Mouse (Mus musculus) cerebellum, postnatal 36 days (tissue): ENCODE data around the gene BC003965.
"Not testable (repeated sequence)": the region's sequence is repeated elsewhere in the genome, so short reads cannot be mapped to it uniquely, and the experiment has no call there.

Experiments used
- DNase-seq, 2 experiments: peaks; one replicate each; pipeline ENCODE4 v3.0.0; 2021 to 2022; ENCODE audit warnings: mixed read lengths in 2 of 2

Gene BC003965

GRCm38 (mm10) chr17:25219492-25220295 lies 35.3 kb downstream of the BC003965 start:
- no peak for DNase-seq

DNA sequence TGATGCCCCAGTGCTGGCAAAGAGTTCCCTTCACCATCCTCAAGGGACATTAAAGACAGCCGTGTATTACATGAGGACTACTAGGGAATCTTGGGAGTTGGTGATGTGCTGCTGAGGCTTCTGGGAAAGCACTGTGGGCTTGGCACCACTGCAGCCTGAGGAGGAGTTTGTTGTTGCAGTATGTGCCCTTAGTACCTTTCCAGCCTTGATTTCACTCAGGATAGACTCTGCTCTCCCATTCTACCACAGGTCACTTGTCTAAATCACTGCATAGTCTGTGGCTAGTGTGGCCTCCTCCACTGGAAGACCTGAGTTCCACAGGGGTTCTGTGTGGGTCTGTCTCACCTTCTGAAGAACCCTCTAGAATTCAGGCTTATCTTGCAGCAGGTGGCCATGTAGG lies 36.4 kb downstream of the BC003965 start:
- no peak for DNase-seq

GRCm38 (mm10) chr17:25221821-25222503 lies 37.6 kb downstream of the BC003965 start:
- DNase-seq, result peak; percentile 80 to 84

DNA sequence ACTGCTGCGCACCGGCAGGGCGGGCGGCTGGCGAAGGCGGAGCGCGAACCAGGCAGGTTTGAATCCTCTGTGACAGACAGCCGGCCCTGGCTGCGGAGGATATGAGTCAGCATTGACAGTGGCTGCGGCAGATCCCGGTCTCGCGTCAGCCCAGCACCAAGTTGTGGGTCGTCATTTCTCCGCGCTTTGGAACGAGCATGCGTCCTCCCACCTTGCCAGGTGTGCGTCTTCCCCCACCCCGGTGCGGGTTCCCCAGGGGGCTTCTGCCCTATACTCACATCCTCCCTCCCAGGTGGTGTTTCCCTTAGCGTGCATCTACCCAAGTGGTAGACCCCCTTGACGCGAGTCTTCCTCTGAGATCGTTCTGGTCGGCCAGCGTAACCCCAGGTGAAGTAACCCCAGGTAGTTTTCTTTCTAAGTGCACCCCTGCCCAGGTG lies 38.2 kb downstream of the BC003965 start:
- DNase-seq, result peak; percentile 47 to 52

GRCm38 (mm10) chr17:25222951-25223601 lies 38.7 kb downstream of the BC003965 start:
- DNase-seq, result peak in 1 of 2 experiments; percentile 42

GRCm38 (mm10) chr17:25224586-25225222 lies 40.4 kb downstream of the BC003965 start:
- no peak for DNase-seq

DNA sequence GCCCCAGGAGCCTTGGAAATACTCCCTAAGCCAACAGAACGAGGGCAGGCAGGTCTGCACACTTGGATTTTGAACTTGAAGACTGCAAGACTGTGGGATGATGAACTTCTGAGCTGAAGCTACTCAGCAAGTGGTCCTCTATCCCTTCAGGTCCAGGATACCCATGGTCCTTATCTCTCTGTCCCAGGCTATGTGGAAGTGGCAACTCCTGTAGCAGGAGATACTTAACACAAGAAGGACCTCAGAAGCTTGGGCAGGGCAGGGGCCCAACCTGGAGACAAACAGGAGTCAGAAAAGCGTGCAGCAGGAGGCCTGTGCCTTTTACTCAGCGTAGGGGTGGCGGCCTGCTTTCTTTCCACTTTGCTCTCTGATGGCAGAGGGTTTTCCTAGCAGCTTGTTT lies 41.3 kb downstream of the BC003965 start:
- no peak for DNase-seq

DNA sequence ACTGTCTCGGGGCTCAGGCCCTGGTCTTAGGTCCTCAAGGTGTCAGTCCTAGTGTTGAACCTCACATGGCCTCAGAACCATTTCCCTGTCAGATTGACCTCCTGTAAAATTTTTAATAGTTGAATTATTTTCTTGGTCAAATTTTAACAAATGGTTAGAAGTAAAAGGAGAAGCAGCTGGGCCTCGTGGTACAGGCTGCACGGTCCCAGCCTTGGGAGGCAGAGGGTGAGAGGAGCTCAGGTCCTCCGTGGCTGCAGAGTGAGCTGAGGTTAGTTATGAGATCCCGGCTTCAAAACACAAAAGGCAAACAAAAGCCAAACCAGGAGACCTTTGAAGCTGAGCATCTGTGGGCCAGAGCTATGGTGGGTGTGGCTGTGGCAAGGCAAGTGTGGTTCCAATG lies 43.6 kb downstream of the BC003965 start:
- DNase-seq, result no peak

- not testable (repeated sequence) for DNase-seq
Observed at GRCm38 (mm10) chr17:25230014-25230655, 45.8 kb downstream of the BC003965 start.

DNA sequence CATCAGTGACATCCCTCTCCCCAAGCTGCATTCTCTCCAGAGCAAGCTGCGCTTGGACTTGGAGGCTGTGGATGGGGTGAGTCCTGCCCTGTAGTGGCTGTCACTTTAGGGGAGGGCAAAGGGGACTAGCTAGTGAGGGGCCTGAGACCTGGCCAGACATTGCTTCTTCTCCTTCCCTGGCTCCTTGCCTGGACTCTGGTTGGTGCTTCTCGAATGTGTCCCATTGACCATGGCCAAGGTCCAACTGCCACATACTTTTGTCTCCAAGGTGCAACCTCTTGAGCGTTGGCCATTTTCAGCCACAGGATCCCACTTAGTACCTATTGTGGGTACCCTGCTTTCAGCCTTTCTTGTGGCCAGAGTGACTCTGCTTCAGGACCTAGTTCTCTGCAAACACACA lies 46.3 kb downstream of the BC003965 start:
- no peak for DNase-seq

DNA sequence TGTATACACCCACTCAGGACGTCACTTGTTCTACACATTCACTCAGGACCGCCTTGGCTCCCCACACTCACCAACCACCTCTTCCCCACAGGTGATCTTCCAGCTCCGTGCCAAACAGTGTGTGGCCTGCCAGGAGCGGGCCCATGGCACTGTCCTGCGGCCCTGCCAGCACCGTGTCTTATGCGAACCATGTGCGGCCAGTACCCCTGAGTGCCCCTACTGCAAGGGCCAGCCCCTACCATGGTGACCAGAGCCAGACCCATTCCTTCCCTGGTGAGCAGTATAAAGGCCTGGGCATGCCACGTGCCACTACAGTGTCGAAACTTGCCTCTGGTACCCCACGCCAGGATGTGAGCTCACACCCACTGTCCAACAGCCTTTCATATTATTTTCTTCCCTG lies 47.3 kb downstream of the BC003965 start:
- DNase-seq, result not testable (repeated sequence)

DNA sequence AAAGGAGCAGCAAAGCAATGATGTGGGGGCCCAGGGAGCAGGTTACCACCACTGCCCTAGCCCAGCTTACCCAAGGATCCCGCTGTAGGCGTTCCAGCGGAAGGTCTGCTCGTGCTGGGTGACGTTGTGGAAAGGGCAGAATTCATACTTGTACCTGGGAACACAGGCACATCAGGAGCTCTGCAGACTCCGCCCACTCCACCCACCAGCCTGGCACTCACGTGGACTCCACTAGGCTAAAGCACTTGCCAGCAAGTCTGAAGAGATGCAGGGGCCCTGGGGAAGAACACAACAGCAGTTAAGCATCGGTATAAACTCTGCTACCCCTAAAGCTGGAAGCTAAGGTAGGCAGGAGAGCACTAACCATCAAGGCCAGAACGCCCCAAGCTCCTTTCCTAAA lies 51.3 kb downstream of the BC003965 start:
- DNase-seq, result no peak
